Mouse (Mus musculus): ENCODE measurements at regions not wholly inside any gene's neighbourhood (a gene's known extent, or its start where the extent isn't known, plus 50 kb on each side); places are given as distances from the start of the nearest gene placed in this dataset.
"Not testable (repeated sequence)": the region's sequence is repeated elsewhere in the genome, so short reads cannot be mapped to it uniquely, and the experiment has no call there.

- no peak for ATAC-seq (ENCODE audit: low FRiP score)
- WGBS: 93% methylated on average over 2 of the region's 2 CpGs
- Histone ChIP-seq H3K9ac (replicated peaks) (no peak overlapping the region), H3K27ac (replicated peaks) (no peak overlapping the region), H3K4me1 (no peaks in the 10 kb centered on the region), H3K4me3 (replicated peaks) (no peak overlapping the region), H3K36me3 (no peaks in the 10 kb centered on the region), H3K27me3 (replicated peaks) (no peaks in the 10 kb centered on the region), H3K9me3 (replicated peaks) (no peaks in the 10 kb centered on the region), H3K4me2 (no peak overlapping the region)
These were observed 723.1 kb upstream of the Brinp1 start for GRCm38 (mm10) chr4:69677315-69677714.

GRCm38 (mm10) chr4:69673456-69673855 is 719.3 kb upstream of the Brinp1 start:
- H3K4me3 ChIP-seq (replicated peaks): no peak overlapping the region
- no peak for ATAC-seq (ENCODE audit: low FRiP score)
- no peak overlapping the region for H3K9ac ChIP-seq (replicated peaks)
- H3K27me3 ChIP-seq (replicated peaks): no peaks in the 10 kb centered on the region
- H3K4me1 ChIP-seq: no peaks in the 10 kb centered on the region
- H3K9me3 ChIP-seq (replicated peaks): no peaks in the 10 kb centered on the region
- H3K36me3 ChIP-seq: no peaks in the 10 kb centered on the region
- H3K4me2 ChIP-seq: no peak overlapping the region
- no peak overlapping the region for H3K27ac ChIP-seq (replicated peaks)

GRCm38 (mm10) chr4:69628908-69629307 is 674.7 kb upstream of the Brinp1 start:
- no peaks in the 10 kb centered on the region for H3K9me3 ChIP-seq (replicated peaks)
- H3K9ac ChIP-seq (replicated peaks): no peak overlapping the region
- H3K4me2 ChIP-seq: no peak overlapping the region
- peak; percentile 66; the same call in 1 of the 2 replicates for ATAC-seq (ENCODE audit: low FRiP score)
- H3K27me3 ChIP-seq (replicated peaks): no peaks in the 10 kb centered on the region
- H3K4me1 ChIP-seq: no peaks in the 10 kb centered on the region
- 19% methylated on average over 2 of the region's 2 CpGs for WGBS
- H3K4me3 ChIP-seq (replicated peaks): no peak overlapping the region
- no peaks in the 10 kb centered on the region for H3K36me3 ChIP-seq
- H3K27ac ChIP-seq (replicated peaks): no peak overlapping the region

GRCm38 (mm10) chr4:69626426-69626825 is 672.2 kb upstream of the Brinp1 start:
- H3K9me3 ChIP-seq (replicated peaks); H3K4me1 ChIP-seq; H3K36me3 ChIP-seq; H3K4me3 ChIP-seq (replicated peaks); H3K27ac ChIP-seq (replicated peaks); H3K4me2 ChIP-seq; H3K27me3 ChIP-seq (replicated peaks); H3K9ac ChIP-seq (replicated peaks); ATAC-seq (ENCODE audit: low FRiP score): not testable (repeated sequence)
- 84% methylated on average over 2 of the region's 2 CpGs for WGBS

DNA sequence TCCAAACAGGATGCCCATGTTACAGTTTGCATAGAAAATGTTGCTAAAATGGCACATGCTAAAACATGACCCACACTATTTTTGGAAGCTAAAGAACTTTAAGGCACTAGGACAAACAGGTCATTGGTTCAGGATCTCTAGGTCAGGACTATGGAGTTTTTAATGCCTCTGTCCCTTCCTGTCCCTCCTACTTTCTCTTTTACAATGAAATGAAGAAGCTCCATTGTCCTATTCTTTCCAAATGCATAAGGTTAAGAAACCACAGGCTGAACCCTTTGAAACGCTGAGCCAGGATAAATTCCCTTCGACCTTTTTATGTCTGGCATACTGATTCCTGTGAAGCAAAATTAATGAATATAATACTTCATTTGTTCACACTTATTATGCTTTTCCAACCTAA is 671.6 kb upstream of the Brinp1 start:
- no peaks in the 10 kb centered on the region for H3K4me1 ChIP-seq
- 63% methylated on average over 2 of the region's 2 CpGs for WGBS
- no peaks in the 10 kb centered on the region for H3K9me3 ChIP-seq (replicated peaks)
- no peak overlapping the region for H3K4me3 ChIP-seq (replicated peaks)
- no peaks in the 10 kb centered on the region for H3K36me3 ChIP-seq
- H3K4me2 ChIP-seq: no peak overlapping the region
- H3K9ac ChIP-seq (replicated peaks): no peak overlapping the region
- no peak for ATAC-seq (ENCODE audit: low FRiP score)
- H3K27me3 ChIP-seq (replicated peaks): no peaks in the 10 kb centered on the region
- H3K27ac ChIP-seq (replicated peaks): no peak overlapping the region

GRCm38 (mm10) chr4:69621058-69621609 is 666.9 kb upstream of the Brinp1 start:
- no peak overlapping the region for H3K9ac ChIP-seq (replicated peaks)
- WGBS: 98% methylated on average over 2 of the region's 2 CpGs
- H3K4me1 ChIP-seq: no peaks in the 10 kb centered on the region
- no peaks in the 10 kb centered on the region for H3K9me3 ChIP-seq (replicated peaks)
- H3K27me3 ChIP-seq (replicated peaks): no peaks in the 10 kb centered on the region
- no peak overlapping the region for H3K4me3 ChIP-seq (replicated peaks)
- H3K4me2 ChIP-seq: no peak overlapping the region
- H3K36me3 ChIP-seq: no peaks in the 10 kb centered on the region
- ATAC-seq (ENCODE audit: low FRiP score): no peak
- no peak overlapping the region for H3K27ac ChIP-seq (replicated peaks)

DNA sequence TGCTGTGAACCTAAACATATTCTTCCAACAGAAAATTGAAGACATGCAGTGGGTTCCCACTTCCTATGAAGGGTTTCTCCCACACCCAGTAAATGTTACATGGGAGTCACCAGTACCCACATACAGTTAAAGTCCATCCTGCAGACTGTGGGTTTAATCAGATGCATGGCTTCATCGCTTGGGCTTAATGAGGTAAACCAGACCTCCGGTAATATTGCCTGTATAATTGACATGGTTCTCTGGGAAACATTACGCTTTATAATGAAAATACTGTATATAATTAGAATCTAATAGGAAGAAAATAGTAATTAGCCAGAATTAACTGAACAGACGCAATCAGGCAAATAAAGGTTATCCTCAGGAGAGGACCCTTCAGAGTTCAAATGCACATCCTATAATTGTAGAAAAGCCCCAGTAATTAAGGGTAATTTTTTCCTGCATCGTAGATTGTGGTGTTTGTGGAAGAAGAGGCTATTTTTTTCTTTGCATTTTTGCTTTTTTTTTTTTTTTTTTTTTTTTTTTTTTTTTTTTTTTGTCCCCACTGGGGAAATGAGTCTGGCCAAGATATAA is 664.0 kb upstream of the Brinp1 start:
- no peaks in the 10 kb centered on the region for H3K27me3 ChIP-seq (replicated peaks)
- 45% methylated on average over 5 of the region's 5 CpGs for WGBS
- no peak overlapping the region for H3K4me2 ChIP-seq
- no peaks in the 10 kb centered on the region for H3K4me1 ChIP-seq
- H3K36me3 ChIP-seq: no peaks in the 10 kb centered on the region
- no peak overlapping the region for H3K4me3 ChIP-seq (replicated peaks)
- H3K9me3 ChIP-seq (replicated peaks): no peaks in the 10 kb centered on the region
- peak; percentile 59 for ATAC-seq (ENCODE audit: low FRiP score)
- no peak overlapping the region for H3K9ac ChIP-seq (replicated peaks)
- H3K27ac ChIP-seq (replicated peaks): no peak overlapping the region

DNA sequence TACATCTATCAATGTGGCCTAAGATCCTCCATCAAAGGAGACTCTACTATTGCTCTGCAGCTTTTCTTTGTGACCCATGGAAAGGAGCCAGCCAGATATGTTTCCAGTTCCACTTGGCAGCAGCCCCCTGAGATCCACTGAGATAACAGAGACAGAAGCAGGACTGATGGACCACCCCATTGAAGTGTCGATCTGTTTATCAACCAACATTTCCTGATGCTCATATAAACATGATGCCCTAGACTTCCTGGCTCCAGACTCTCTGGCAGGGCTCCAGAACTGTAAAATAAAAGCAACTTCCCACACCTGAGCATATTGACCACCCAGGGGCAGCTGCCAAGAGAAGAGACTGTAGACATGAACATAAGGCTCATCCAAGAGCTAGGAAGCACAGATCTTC is 660.7 kb upstream of the Brinp1 start:
- Histone ChIP-seq H3K27me3 (replicated peaks) (no peaks in the 10 kb centered on the region), H3K27ac (replicated peaks) (no peak overlapping the region), H3K4me2 (no peak overlapping the region), H3K9me3 (replicated peaks) (no peaks in the 10 kb centered on the region), H3K4me3 (replicated peaks) (no peak overlapping the region), H3K9ac (replicated peaks) (no peak overlapping the region), H3K36me3 (no peaks in the 10 kb centered on the region), H3K4me1 (no peaks in the 10 kb centered on the region)
- ATAC-seq (ENCODE audit: low FRiP score): no peak
- 80% methylated on average over 1 of the region's 1 CpGs for WGBS

GRCm38 (mm10) chr4:69611681-69612300 is 657.6 kb upstream of the Brinp1 start:
- no peak for ATAC-seq (ENCODE audit: low FRiP score)
- Histone ChIP-seq H3K4me3 (replicated peaks) (no peak overlapping the region), H3K9ac (replicated peaks) (no peak overlapping the region), H3K4me1 (no peaks in the 10 kb centered on the region), H3K27ac (replicated peaks) (no peak overlapping the region), H3K27me3 (replicated peaks) (no peaks in the 10 kb centered on the region), H3K9me3 (replicated peaks) (no peaks in the 10 kb centered on the region), H3K4me2 (no peak overlapping the region), H3K36me3 (no peaks in the 10 kb centered on the region)
- 77% methylated on average over 5 of the region's 5 CpGs for WGBS

- Histone ChIP-seq H3K27me3 (replicated peaks) (no peaks in the 10 kb centered on the region), H3K36me3 (no peaks in the 10 kb centered on the region), H3K4me2 (no peak overlapping the region), H3K27ac (replicated peaks) (no peak overlapping the region), H3K9me3 (replicated peaks) (no peaks in the 10 kb centered on the region), H3K9ac (replicated peaks) (no peak overlapping the region), H3K4me3 (replicated peaks) (no peak overlapping the region), H3K4me1 (no peaks in the 10 kb centered on the region)
- no peak for ATAC-seq (ENCODE audit: low FRiP score)
- WGBS: 89% methylated on average over 1 of the region's 1 CpGs
These were observed 654.7 kb upstream of the Brinp1 start for GRCm38 (mm10) chr4:69608885-69609284.

- no peak overlapping the region for H3K4me2 ChIP-seq
These were observed 642.9 kb upstream of the Brinp1 start for GRCm38 (mm10) chr4:69596992-69597541.

GRCm38 (mm10) chr4:69594022-69594421 is 639.8 kb upstream of the Brinp1 start:
- Histone ChIP-seq H3K27ac (replicated peaks) (no peak overlapping the region), H3K4me1 (no peaks in the 10 kb centered on the region), H3K4me3 (replicated peaks) (no peak overlapping the region), H3K4me2 (no peak overlapping the region), H3K27me3 (replicated peaks) (no peaks in the 10 kb centered on the region), H3K36me3 (no peaks in the 10 kb centered on the region), H3K9ac (replicated peaks) (no peak overlapping the region), H3K9me3 (replicated peaks) (no peaks in the 10 kb centered on the region)
- WGBS: 25% methylated on average over 2 of the region's 2 CpGs
- ATAC-seq (ENCODE audit: low FRiP score): no peak; the same call in 1 of the 2 replicates

More at GRCm38 (mm10) chr4:69596992-69597541, 642.9 kb upstream of the Brinp1 start:
- no peaks in the 10 kb centered on the region for H3K9me3 ChIP-seq (replicated peaks)
- 34% methylated on average over 6 of the region's 6 CpGs for WGBS
- no peak overlapping the region for H3K4me3 ChIP-seq (replicated peaks)
- H3K4me1 ChIP-seq: no peaks in the 10 kb centered on the region
- H3K27me3 ChIP-seq (replicated peaks): no peaks in the 10 kb centered on the region
- H3K9ac ChIP-seq (replicated peaks): no peak overlapping the region
- no peak overlapping the region for H3K27ac ChIP-seq (replicated peaks)
- ATAC-seq (ENCODE audit: low FRiP score): no peak; the same call in 1 of the 2 replicates
- no peaks in the 10 kb centered on the region for H3K36me3 ChIP-seq
